Mouse (Mus musculus) frontal cortex, postnatal 36 days (tissue): ENCODE data around the gene Dpep2nb.
"Not testable (repeated sequence)": the region's sequence is repeated elsewhere in the genome, so short reads cannot be mapped to it uniquely, and the experiment has no call there.

ENCODE experiments used
- DNase-seq, 2 experiments: peaks; one replicate each; pipeline ENCODE4 v3.0.0; 2022; ENCODE audit warnings: low spot score in 2 of 2

Dpep2nb gene

GRCm38 (mm10) chr8:106007135-106007534 lies 1.4 kb upstream of the Dpep2nb start:
- no peak for DNase-seq

- no peak for DNase-seq
Measured at GRCm38 (mm10) chr8:106006413-106006812, 638 bp upstream of the Dpep2nb start.

GRCm38 (mm10) chr8:106004538-106005207 lies 1.1 kb downstream of the Dpep2nb start:
- no peak for DNase-seq

- no peak for DNase-seq
Measured at GRCm38 (mm10) chr8:106001908-106002307, 3.9 kb downstream of the Dpep2nb start.

GRCm38 (mm10) chr8:105998971-105999370 lies 6.8 kb downstream of the Dpep2nb start:
- DNase-seq, result no peak

GRCm38 (mm10) chr8:105996359-105996758 lies 9.4 kb downstream of the Dpep2nb start:
- DNase-seq, result no peak

GRCm38 (mm10) chr8:105993226-105993625 lies 12.5 kb downstream of the Dpep2nb start:
- DNase-seq, result no peak

- no peak for DNase-seq
Measured at GRCm38 (mm10) chr8:105992499-105992898, 13.3 kb downstream of the Dpep2nb start.

- DNase-seq, result no peak
Measured at GRCm38 (mm10) chr8:105991546-105991945, 14.2 kb downstream of the Dpep2nb start.

- DNase-seq, result peak; percentile 56 to 63
Measured at GRCm38 (mm10) chr8:105990856-105991387, 14.9 kb downstream of the Dpep2nb start, which contains the start of gene Dus2. TSS of gene Dus2 (plus strand) at chr8:105991337.

GRCm38 (mm10) chr8:105988546-105988945 lies 17.2 kb downstream of the Dpep2nb start:
- no peak for DNase-seq

- DNase-seq, result not testable (repeated sequence)
Measured at GRCm38 (mm10) chr8:105983406-105983805, 22.4 kb downstream of the Dpep2nb start.

- no peak for DNase-seq
Measured at GRCm38 (mm10) chr8:105981146-105981545, 24.6 kb downstream of the Dpep2nb start.

- DNase-seq, result no peak
Measured at GRCm38 (mm10) chr8:105979325-105979724, 26.4 kb downstream of the Dpep2nb start, which contains the start of gene Dpep3. TSS of gene Dpep3 (minus strand) at chr8:105979429.

GRCm38 (mm10) chr8:105975363-105975762 lies 30.4 kb downstream of the Dpep2nb start:
- DNase-seq, result no peak

- DNase-seq, result no peak
Measured at GRCm38 (mm10) chr8:105971019-105971720, 34.6 kb downstream of the Dpep2nb start.

GRCm38 (mm10) chr8:105969367-105969766 lies 36.4 kb downstream of the Dpep2nb start:
- DNase-seq, result no peak

- no peak for DNase-seq
Measured at GRCm38 (mm10) chr8:105966692-105967311, 39.0 kb downstream of the Dpep2nb start.

GRCm38 (mm10) chr8:105965905-105966341 lies 39.9 kb downstream of the Dpep2nb start, which contains the start of gene Slc12a4:
TSS of gene Slc12a4 (minus strand) at chr8:105966097.
- DNase-seq, result no peak

GRCm38 (mm10) chr8:105965266-105965904 lies 40.4 kb downstream of the Dpep2nb start:
- no peak for DNase-seq

GRCm38 (mm10) chr8:105964506-105965265 lies 41.1 kb downstream of the Dpep2nb start:
- DNase-seq, result no peak
